Mouse (Mus musculus) limb, embryonic 14.5 days (tissue): ENCODE results near the gene Ankrd65. TPM values are rescaled to one million over a fixed set of nuclear protein-coding genes. Genes with fewer than 3 reads are reported as not detected.

Experiments used
- ATAC-seq: fragments of 200-750 bp; cut with Nextera tagmentation; 2 replicates; pipeline ENCODE4 v1.8.0; 2017; ENCODE audit warnings: low read depth, moderate number of reproducible peaks, moderate TSS enrichment; ENCODE audit not compliant: low FRiP score
- DNase-seq: peaks from one replicate; pipeline ENCODE4 v3.0.0-alpha.2; 2015; ENCODE audit warnings: low spot score
- H3K27ac ChIP-seq: fragments of 300-500 bp; sonication (generic); replicated peaks from 2 replicates; pipeline ENCODE4 v1.5.1; 2014; ENCODE audit warnings: low read depth, mild to moderate bottlenecking, low read length, moderate library complexity, mixed read lengths
- H3K27me3 ChIP-seq: fragments of 300-500 bp; sonication (generic); 2 replicates; pipeline ENCODE4 v1.6.1; 2014; ENCODE audit warnings: low read length, mixed read lengths; ENCODE audit not compliant: control insufficient read depth, insufficient read depth
- H3K36me3 ChIP-seq: fragments of 300-500 bp; sonication (generic); 2 replicates; pipeline ENCODE4 v1.6.1; 2014; ENCODE audit warnings: mild to moderate bottlenecking, low read length, moderate library complexity, mixed read lengths; ENCODE audit not compliant: control insufficient read depth, insufficient read depth
- H3K4me1 ChIP-seq: fragments of 300-500 bp; sonication (generic); 2 replicates; pipeline ENCODE4 v1.6.1; 2014; ENCODE audit warnings: antibody characterized with exemption, low read length, mixed read lengths; ENCODE audit not compliant: control insufficient read depth, insufficient read depth
- H3K4me2 ChIP-seq: fragments of 300-500 bp; sonication (generic); replicated peaks from 2 replicates; pipeline ENCODE4 v1.6.1; 2014; ENCODE audit warnings: low read depth, mild to moderate bottlenecking, low read length, moderate library complexity; ENCODE audit not compliant: severe bottlenecking
- H3K4me3 ChIP-seq: fragments of 300-500 bp; sonication (generic); replicated peaks from 2 replicates; pipeline ENCODE4 v1.5.1; 2014; ENCODE audit warnings: low read length
- H3K9ac ChIP-seq: fragments of 300-500 bp; sonication (generic); 2 replicates; pipeline ENCODE4 v1.6.1; 2014; ENCODE audit warnings: mild to moderate bottlenecking, low read depth, low read length, moderate library complexity; ENCODE audit not compliant: severe bottlenecking
- H3K9me3 ChIP-seq: fragments of 300-500 bp; sonication (generic); 2 replicates; pipeline ENCODE4 v1.6.1; 2016; ENCODE audit warnings: low read length; ENCODE audit not compliant: control insufficient read depth
- POLR2A ChIP-seq: fragments of 200-500 bp; IDR thresholded peaks from 2 replicates; pipeline ENCODE4 v1.8.0; 2012; ENCODE audit warnings: inconsistent platforms, mild to moderate bottlenecking, moderate library complexity, borderline replicate concordance; ENCODE audit not compliant: insufficient read depth, insufficient read length; ENCODE audit errors: extremely low read depth
- WGBS: fragments of 180-500 bp; shearing (Covaris S2); extraction: QIAGEN DNeasy Blood & Tissue Kit; methylation state at CpG from one replicate; pipeline ENCODE4 v1.1.7; 2014; 5-methylcytosine and 5-hydroxymethylcytosine counted together
- polyA plus RNA-seq, 2 experiments: library from polyadenylated mRNA; depleted of rRNA in 1 of 2; stranded (reverse) in 1 of 2; unstranded in 1 of 2; fragments of >200 nt; fragmentation: Nextera tagmentation in 1 of 2; extraction: Ambion mirVana in 1 of 2; gene quantifications; 2 replicates each; pipeline versions ENCODE4 v1.2.1 to v1.2.3; 2012 to 2014

The Ankrd65 gene
- polyA plus RNA-seq, 2 experiments: not detected

- no peak for ATAC-seq
- TF ChIP-seq POLR2A: no peak
- Histone ChIP-seq H3K4me1 (peaks cover 15% of the 10 kb centered on the region), H3K27me3 (no peaks in the 10 kb centered on the region), H3K9me3 (no peaks in the 10 kb centered on the region), H3K36me3 (peaks cover 16% of the 10 kb centered on the region), H3K27ac (no peak overlapping the region), H3K4me2 (peak overlapping the region; percentile 90), H3K4me3 (peak overlapping the region; percentile 83), H3K9ac (peak overlapping the region; percentile 76)
- 52% methylated on average over 10 of the region's 10 CpGs for WGBS
- no peak for DNase-seq
Observed at GRCm38 (mm10) chr4:155832321-155832720, 42.1 kb downstream of the Ankrd65 start.

- ATAC-seq (no peak), DNase-seq (no peak)
- no peak overlapping the region for H3K4me2 ChIP-seq
- no peak overlapping the region for H3K4me3 ChIP-seq
- H3K36me3 ChIP-seq: peaks cover 8% of the 10 kb centered on the region; the same call in 1 of the 2 replicates
- 96% methylated on average over 4 of the region's 4 CpGs for WGBS
- H3K27ac ChIP-seq: 0 out of 2 replicates have a peak overlapping the region, but pooled peaks have one; percentile 46
- H3K9ac ChIP-seq: no peak overlapping the region
- H3K4me1 ChIP-seq: peaks cover 15% of the 10 kb centered on the region
- H3K9me3 ChIP-seq: no peaks in the 10 kb centered on the region
- no peaks in the 10 kb centered on the region for H3K27me3 ChIP-seq
- TF ChIP-seq POLR2A: no peak
Observed at GRCm38 (mm10) chr4:155833234-155833633, 43.0 kb downstream of the Ankrd65 start.

GRCm38 (mm10) chr4:155833836-155834235, 43.6 kb downstream of the Ankrd65 start:
- peak; percentile 34; the same call in 1 of the 2 replicates for ATAC-seq
- no peaks in the 10 kb centered on the region for H3K9me3 ChIP-seq
- no peak overlapping the region for H3K9ac ChIP-seq
- H3K4me1 ChIP-seq: peaks cover 15% of the 10 kb centered on the region
- H3K27ac ChIP-seq: peak overlapping the region; percentile 46; the same call in 1 of the 2 replicates
- H3K4me2 ChIP-seq: 0 out of 2 replicates have a peak overlapping the region, but pooled peaks have one; percentile 2
- no peaks in the 10 kb centered on the region for H3K27me3 ChIP-seq
- TF ChIP-seq POLR2A: no peak
- peaks cover 8% of the 10 kb centered on the region; the same call in 1 of the 2 replicates for H3K36me3 ChIP-seq
- 50% methylated on average over 2 of the region's 2 CpGs for WGBS
- peak; percentile 95 for DNase-seq
- no peak overlapping the region for H3K4me3 ChIP-seq

- no peak overlapping the region for H3K27ac ChIP-seq
- 77% methylated on average over 11 of the region's 11 CpGs for WGBS
Observed at GRCm38 (mm10) chr4:155837404-155838010, 47.3 kb downstream of the Ankrd65 start.

GRCm38 (mm10) chr4:155838187-155839153, 48.2 kb downstream of the Ankrd65 start:
- DNase-seq (no peak), ATAC-seq (no peak)
- Histone ChIP-seq H3K27ac (peak overlapping the region; percentile 76; the same call in 1 of the 2 replicates), H3K9ac (no peak overlapping the region), H3K9me3 (no peaks in the 10 kb centered on the region), H3K4me1 (peaks cover 33% of the 10 kb centered on the region), H3K4me3 (no peak overlapping the region), H3K36me3 (peaks cover 11% of the 10 kb centered on the region), H3K4me2 (peak overlapping the region; percentile 68; the same call in 1 of the 2 replicates), H3K27me3 (no peaks in the 10 kb centered on the region)
- 56% methylated on average over 8 of the region's 8 CpGs for WGBS
- no peak for TF ChIP-seq POLR2A

More at GRCm38 (mm10) chr4:155837404-155838010, 47.3 kb downstream of the Ankrd65 start:
- Histone ChIP-seq H3K4me2 (no peak overlapping the region), H3K27me3 (no peaks in the 10 kb centered on the region), H3K4me1 (peaks cover 33% of the 10 kb centered on the region), H3K9ac (no peak overlapping the region), H3K36me3 (peaks cover 13% of the 10 kb centered on the region), H3K4me3 (no peak overlapping the region), H3K9me3 (no peaks in the 10 kb centered on the region)
- no peak for TF ChIP-seq POLR2A
- no peak for DNase-seq
- no peak for ATAC-seq
